Mouse (Mus musculus) adipose tissue, adult 10 weeks (tissue): Measurements from ENCODE around the gene Dlgap3. TPM values are rescaled to one million over a fixed set of nuclear protein-coding genes. Genes with fewer than 3 reads are reported as not detected.

Experiments used
- polyA plus RNA-seq: library from polyadenylated mRNA; stranded (reverse); fragments of 350-450 nt; fragmentation: Illumina TruSeq; extraction: RNeasy Lipid Tissue Mini Kit (QIAGEN cat#74804); gene quantifications from one replicate; pipeline ENCODE4 v1.2.3, GENCODE M21; 2014; ENCODE audit warnings: low read depth, low replicate concordance

Dlgap3 gene
- 0.10 TPM for polyA plus RNA-seq

GRCm38 (mm10) chr4:127168914-127169345 is at the start of gene Dlgap3:
Gene Dlgap3 (plus strand): TSS chr4:127169204.

GRCm38 (mm10) chr4:127123391-127123790 is 45.6 kb upstream of the Dlgap3 start, which contains the start of gene Tmem35b:
Gene Tmem35b (plus strand): TSS chr4:127123691.

GRCm38 (mm10) chr4:127243552-127243951 is 74.5 kb downstream of the Dlgap3 start, which contains the start of gene Smim12:
Gene Smim12 (plus strand): TSS chr4:127243784.

Other genes with a start within 250 kb of the Dlgap3 start
- gene Zmym4, start 201.1 kb upstream of the Dlgap3 start, polyA plus RNA-seq = 15.6 TPM
- 128 TPM for gene Sfpq, start 147.9 kb upstream of the Dlgap3 start, polyA plus RNA-seq
- 3.7 TPM for gene Zmym1, start 108.1 kb upstream of the Dlgap3 start, polyA plus RNA-seq
- gene Zmym6, start 91.8 kb upstream of the Dlgap3 start, polyA plus RNA-seq = 29.3 TPM
- 26.0 TPM for gene Tmem35b, start 45.5 kb upstream of the Dlgap3 start, polyA plus RNA-seq
- gene Smim12, start 74.6 kb downstream of the Dlgap3 start, polyA plus RNA-seq = 31.2 TPM
- 18.5 TPM for gene Gja4, start 144.8 kb downstream of the Dlgap3 start, polyA plus RNA-seq
- gene Gjb3, start 161.6 kb downstream of the Dlgap3 start, polyA plus RNA-seq = 47.7 TPM
- gene Gjb4, start 184.9 kb downstream of the Dlgap3 start, polyA plus RNA-seq = 12.9 TPM
- gene Gjb5, start 189.0 kb downstream of the Dlgap3 start, polyA plus RNA-seq = 2.1 TPM